Comparison of ENCODE assay signal across 8 mouse cellular contexts in the genomic region with DNA sequence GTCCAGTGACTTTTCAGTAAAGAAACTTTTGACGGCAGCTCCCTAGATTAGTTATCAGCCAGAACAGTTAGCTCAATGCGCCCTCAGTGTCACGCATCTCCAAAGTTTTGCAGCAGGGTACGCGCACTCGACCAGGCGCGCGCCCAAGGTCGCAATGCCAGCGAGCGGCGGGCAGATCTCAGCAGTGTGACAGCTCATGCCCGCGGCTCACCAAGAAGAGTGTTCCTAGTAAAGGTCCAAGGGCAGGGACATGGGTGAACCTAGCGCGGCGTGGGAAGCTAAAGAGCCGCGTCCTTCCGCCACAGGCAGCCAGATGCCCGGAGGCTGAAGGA. TPM values are rescaled to one million over a fixed set of nuclear protein-coding genes. Genes with fewer than 3 reads are reported as not detected.
DNase-seq lines count a peak whose midpoint lies in the region; ATAC-seq and TF ChIP-seq lines count a peak whose summit lies in the region.

No protein-coding gene starts in this region.

- 0% methylated on average over 22 of the region's 22 CpGs for WGBS in heart, postnatal 0 days
- under 1% methylated on average over 18 of the region's 22 CpGs for WGBS in embryonic facial prominence, embryonic 14.5 days
- under 1% methylated on average over 22 of the region's 22 CpGs for WGBS in limb, embryonic 13.5 days
- 1% methylated on average over 22 of the region's 22 CpGs for WGBS in small intestine, adult 2 months

- H3K9ac ChIP-seq in heart, postnatal 0 days (replicated peaks; ENCODE audit: low read depth, low read length), result peak overlapping the region; percentile 75
- H3K9ac ChIP-seq in ES-E14 (ENCODE audit: insufficient read depth, low read depth, low read length, poor library complexity, severe bottlenecking), result peak overlapping the region; percentile 99
- H3K9ac ChIP-seq in embryonic facial prominence, embryonic 14.5 days (ENCODE audit: low read depth, low read length), result peak overlapping the region; percentile 84
- peak overlapping the region; percentile 84 for H3K9ac ChIP-seq in limb, embryonic 13.5 days

- TF ChIP-seq EP300 in heart, postnatal 0 days (IDR thresholded peaks at IDR 0.05; ENCODE audit: low read depth), result no peak

- peak overlapping the region; percentile 94 for H3K27ac ChIP-seq in heart, postnatal 0 days (ENCODE audit: low read depth)
- no peak overlapping the region for H3K27ac ChIP-seq in ES-E14 (ENCODE audit: insufficient read depth, low read depth, low read length, poor library complexity, severe bottlenecking)
- H3K27ac ChIP-seq in embryonic facial prominence, embryonic 14.5 days (replicated peaks; ENCODE audit: low read depth, low read length), result peak overlapping the region; percentile 83
- peak overlapping the region; percentile 62; the same call in 1 of the 2 replicates for H3K27ac ChIP-seq in limb, embryonic 13.5 days
- peak overlapping the region; percentile 69 for H3K27ac ChIP-seq in small intestine, adult 2 months (ENCODE audit: insufficient read depth, low read depth, low read length)

- H3K36me3 ChIP-seq in heart, postnatal 0 days (replicated peaks; ENCODE audit: control insufficient read depth, insufficient read depth, low read length), result peaks cover 14% of the 10 kb centered on the region
- H3K36me3 ChIP-seq in ES-E14 (ENCODE audit: control insufficient read depth, insufficient read depth, low read length, poor library complexity, severe bottlenecking), result peaks cover 9% of the 10 kb centered on the region; the same call in 1 of the 2 replicates
- peaks cover 15% of the 10 kb centered on the region for H3K36me3 ChIP-seq in embryonic facial prominence, embryonic 14.5 days (ENCODE audit: control insufficient read depth, insufficient read depth, low read length)
- H3K36me3 ChIP-seq in limb, embryonic 13.5 days, result peaks cover 25% of the 10 kb centered on the region
- no peaks in the 10 kb centered on the region for H3K36me3 ChIP-seq in small intestine, adult 2 months (ENCODE audit: control insufficient read depth, insufficient read depth, low read length)

- in situ Hi-C loops in ES-E14 (cut with MboI; ENCODE audit: low sequenced_read_pairs in 2 of 2, unreplicated experiment in 2 of 2), result no loop called here

- H3K4me2 ChIP-seq in heart, postnatal 0 days (ENCODE audit: low read depth, low read length), result peak overlapping the region; percentile 66
- peak overlapping the region; percentile 64 for H3K4me2 ChIP-seq in embryonic facial prominence, embryonic 14.5 days (ENCODE audit: low read depth, low read length)
- H3K4me2 ChIP-seq in limb, embryonic 13.5 days (replicated peaks), result peak overlapping the region; percentile 68

- H3K9me3 ChIP-seq in heart, postnatal 0 days (replicated peaks; ENCODE audit: control insufficient read depth, low read length), result no peaks in the 10 kb centered on the region
- H3K9me3 ChIP-seq in ES-E14 (ENCODE audit: control insufficient read depth, insufficient read depth, low read depth, low read length), result no peaks in the 10 kb centered on the region
- H3K9me3 ChIP-seq in embryonic facial prominence, embryonic 14.5 days (ENCODE audit: control insufficient read depth, low read length), result no peaks in the 10 kb centered on the region
- H3K9me3 ChIP-seq in limb, embryonic 13.5 days, result no peaks in the 10 kb centered on the region

- no peak for TF ChIP-seq CTCF in heart, postnatal 0 days (IDR thresholded peaks at IDR 0.05; ENCODE audit: low read depth)
- no peak for TF ChIP-seq CTCF in small intestine, adult 2 months (IDR thresholded peaks at IDR 0.05; ENCODE audit: extremely low read depth, insufficient read length, insufficient replicate concordance, low read depth, low read length)

- H3K4me3 ChIP-seq in heart, postnatal 0 days (ENCODE audit: low read depth, low read length), result peak overlapping the region; percentile 93
- peak overlapping the region; percentile 88 to 97 for H3K4me3 ChIP-seq in ES-E14 (ENCODE audit: insufficient read depth in 1 of 2, low read depth in 1 of 2, low read length in 2 of 2, poor library complexity in 1 of 2, severe bottlenecking in 1 of 2)
- H3K4me3 ChIP-seq in embryonic facial prominence, embryonic 14.5 days (ENCODE audit: low read depth, low read length), result peak overlapping the region; percentile 80
- H3K4me3 ChIP-seq in limb, embryonic 13.5 days, result peak overlapping the region; percentile 75
- peak overlapping the region; percentile 89 for H3K4me3 ChIP-seq in small intestine, adult 2 months (ENCODE audit: low read depth, low read length)

- H3K4me1 ChIP-seq in heart, postnatal 0 days (ENCODE audit: control insufficient read depth, insufficient read depth), result peaks cover 10% of the 10 kb centered on the region
- peaks cover 3 to 7% of the 10 kb centered on the region in 2 experiments; a peak in 1 of 4 replicates for H3K4me1 ChIP-seq in ES-E14 (ENCODE audit: control insufficient read depth in 2 of 2, insufficient read depth in 2 of 2, low read length in 2 of 2, poor library complexity in 1 of 2)
- peaks cover 12% of the 10 kb centered on the region for H3K4me1 ChIP-seq in embryonic facial prominence, embryonic 14.5 days (ENCODE audit: control insufficient read depth, insufficient read depth, low read length)
- H3K4me1 ChIP-seq in limb, embryonic 13.5 days, result peaks cover 18% of the 10 kb centered on the region
- H3K4me1 ChIP-seq in small intestine, adult 2 months (ENCODE audit: control insufficient read depth, insufficient read depth, insufficient read length, low read length), result peaks cover 4% of the 10 kb centered on the region; the same call in 1 of the 2 replicates

- no peaks in the 10 kb centered on the region for H3K27me3 ChIP-seq in heart, postnatal 0 days (ENCODE audit: control insufficient read depth, insufficient read depth, low read length)
- H3K27me3 ChIP-seq in embryonic facial prominence, embryonic 14.5 days (replicated peaks; ENCODE audit: control insufficient read depth, insufficient read depth, low read length), result no peaks in the 10 kb centered on the region
- H3K27me3 ChIP-seq in limb, embryonic 13.5 days, result no peaks in the 10 kb centered on the region
- H3K27me3 ChIP-seq in small intestine, adult 2 months (ENCODE audit: control insufficient read depth, insufficient read depth, low read length), result no peaks in the 10 kb centered on the region

- TF ChIP-seq POLR2A in small intestine, adult 2 months (IDR thresholded peaks at IDR 0.05; ENCODE audit: low read depth, low read length), result no peak

- DNase-seq in heart, postnatal 0 days (ENCODE audit: low spot score), result no peak
- no peak for DNase-seq in heart, adult 8-10 months (ENCODE audit: low spot score)
- DNase-seq in ES-E14 (ENCODE audit: low read depth, low spot score), result no peak
- DNase-seq in embryonic facial prominence, embryonic 14.5 days (ENCODE audit: low spot score), result no peak
- no peak for DNase-seq in left cerebral cortex, adult 9 months (ENCODE audit: low spot score in 2 of 2)
- no peak for DNase-seq in cerebellum, adult 9-11 months

- ATAC-seq in heart, postnatal 0 days (ENCODE audit: insufficient read depth, low read depth), result peak; percentile 61
- ATAC-seq in embryonic facial prominence, embryonic 14.5 days (ENCODE audit: low read depth), result peak; percentile 41
- ATAC-seq in limb, embryonic 13.5 days (ENCODE audit: low FRiP score, low read depth), result peak; percentile 53

TF ChIP-seq in ES-E14, 5 proteins besides CTCF, POLR2A, EP300 and RAD21:
- TF ChIP-seq HCFC1 (IDR thresholded peaks at IDR 0.05; ENCODE audit: borderline replicate concordance, insufficient read depth, low read length) (no peak), ZC3H11A (IDR thresholded peaks at IDR 0.05; ENCODE audit: borderline replicate concordance, low read depth, low read length) (no peak), MAFK (IDR thresholded peaks at IDR 0.05; ENCODE audit: insufficient read depth, low read depth, low read length) (no peak), ZNF384 (IDR thresholded peaks at IDR 0.05; ENCODE audit: low read depth, low read length) (no peak), CHD2 (IDR thresholded peaks at IDR 0.05; ENCODE audit: low read depth, low read length) (no peak)

RNA-seq across cellular contexts. Expression of a gene that starts 0.3 kb away (rescaled TPM):
- 37.2 and 65.8 TPM in 2 replicates for total RNA-seq in heart, postnatal 0 days (2014; rRNA removed; ENCODE audit: low replicate concordance)
- polyA plus RNA-seq in heart, postnatal 0 days (2015; fragmentation: Nextera tagmentation; extraction: Ambion mirVana), result 139 and 161 TPM in 2 replicates
- 10 to 100 TPM; 65.4 to 79.4 (median 70.2) TPM for total RNA-seq in heart, adult 8-10 months (2022)
- total RNA-seq in ES-E14 (2012; rRNA removed), result 24.4 and 33.4 TPM in 2 replicates
- polyA plus RNA-seq in embryonic facial prominence, embryonic 14.5 days (2014; fragmentation: Nextera tagmentation; extraction: Ambion mirVana), result 74.4 and 77.7 TPM in 2 replicates
- polyA plus RNA-seq in limb, embryonic 13.5 days (2015; fragmentation: Nextera tagmentation; extraction: Ambion mirVana), result 74.5 and 75.4 TPM in 2 replicates
- 1.5 and 2.6 TPM in 2 replicates for polyA plus RNA-seq in small intestine, adult 2 months (2012; rRNA removed)

RNA-seq across cellular contexts. Expression of a gene that starts 0.6 kb away (rescaled TPM):
- total RNA-seq in heart, postnatal 0 days (2014; rRNA removed; ENCODE audit: low replicate concordance), result 4.4 and 19.2 TPM in 2 replicates
- polyA plus RNA-seq in heart, postnatal 0 days (2015; fragmentation: Nextera tagmentation; extraction: Ambion mirVana), result 9.4 and 10.1 TPM in 2 replicates
- under 1 TPM; 0.56 to 0.75 (median 0.63) TPM for total RNA-seq in heart, adult 8-10 months (2022)
- 27.1 and 30.2 TPM in 2 replicates for total RNA-seq in ES-E14 (2012; rRNA removed)
- polyA plus RNA-seq in embryonic facial prominence, embryonic 14.5 days (2014; fragmentation: Nextera tagmentation; extraction: Ambion mirVana), result 27.9 and 31.7 TPM in 2 replicates
- polyA plus RNA-seq in limb, embryonic 13.5 days (2015; fragmentation: Nextera tagmentation; extraction: Ambion mirVana), result 40.2 and 41.5 TPM in 2 replicates
- polyA plus RNA-seq in small intestine, adult 2 months (2012; rRNA removed), result 0.91 and 1.8 TPM in 2 replicates

RNA-seq across cellular contexts. Expression of a gene that starts 22.2 kb away (rescaled TPM):
- 16.0 and 19.1 TPM in 2 replicates for total RNA-seq in heart, postnatal 0 days (2014; rRNA removed; ENCODE audit: low replicate concordance)
- polyA plus RNA-seq in heart, postnatal 0 days (2015; fragmentation: Nextera tagmentation; extraction: Ambion mirVana), result 6.0 and 7.0 TPM in 2 replicates
- 10 to 100 TPM; 15.9 to 18.0 (median 17.4) TPM for total RNA-seq in heart, adult 8-10 months (2022)
- total RNA-seq in ES-E14 (2012; rRNA removed), result 19.9 and 21.1 TPM in 2 replicates
- polyA plus RNA-seq in embryonic facial prominence, embryonic 14.5 days (2014; fragmentation: Nextera tagmentation; extraction: Ambion mirVana), result 11.1 and 12.7 TPM in 2 replicates
- polyA plus RNA-seq in limb, embryonic 13.5 days (2015; fragmentation: Nextera tagmentation; extraction: Ambion mirVana), result 9.4 and 9.5 TPM in 2 replicates
- polyA plus RNA-seq in small intestine, adult 2 months (2012; rRNA removed), result 6.7 and 10.4 TPM in 2 replicates

RNA-seq across cellular contexts. Expression of a gene that starts 57.8 kb away (rescaled TPM):
- 2.7 TPM in 1 of 2 replicates, not detected in the other for total RNA-seq in heart, postnatal 0 days (2014; rRNA removed; ENCODE audit: low replicate concordance)
- polyA plus RNA-seq in heart, postnatal 0 days (2015; fragmentation: Nextera tagmentation; extraction: Ambion mirVana), result 0.26 and 0.33 TPM in 2 replicates
- under 1 TPM; 0.35 to 0.46 (median 0.39) TPM for total RNA-seq in heart, adult 8-10 months (2022)
- 1.1 and 1.3 TPM in 2 replicates for total RNA-seq in ES-E14 (2012; rRNA removed)
- polyA plus RNA-seq in embryonic facial prominence, embryonic 14.5 days (2014; fragmentation: Nextera tagmentation; extraction: Ambion mirVana), result 1.2 and 2.4 TPM in 2 replicates
- polyA plus RNA-seq in limb, embryonic 13.5 days (2015; fragmentation: Nextera tagmentation; extraction: Ambion mirVana), result 2.0 and 2.6 TPM in 2 replicates
- polyA plus RNA-seq in small intestine, adult 2 months (2012; rRNA removed), result 0.08 and 0.16 TPM in 2 replicates

Comparison
In these comparisons a context has a peak if more than half of its experiments do, and no peak if none do; other contexts are left out.
1. RNA of a gene that starts 0.3 kb away (polyA plus RNA-seq): 139 to 161 TPM in heart, postnatal 0 days, 74.4 to 77.7 TPM in embryonic facial prominence, embryonic 14.5 days and 74.5 to 75.4 TPM in limb, embryonic 13.5 days; 1.5 to 2.6 TPM in small intestine, adult 2 months; every median in the first group is over 10 times any median in the second.
2. Peak in every context shown above with its lines, with median percentiles within 50 percentile points of each other: ATAC-seq, H3K4me2 ChIP-seq, H3K4me3 ChIP-seq and H3K9ac ChIP-seq.